Mouse (Mus musculus): ENCODE measurements at regions not wholly inside any gene's neighbourhood (a gene's known extent, or its start where the extent isn't known, plus 50 kb on each side); places are given as distances from the start of the nearest gene placed in this dataset.

DNA sequence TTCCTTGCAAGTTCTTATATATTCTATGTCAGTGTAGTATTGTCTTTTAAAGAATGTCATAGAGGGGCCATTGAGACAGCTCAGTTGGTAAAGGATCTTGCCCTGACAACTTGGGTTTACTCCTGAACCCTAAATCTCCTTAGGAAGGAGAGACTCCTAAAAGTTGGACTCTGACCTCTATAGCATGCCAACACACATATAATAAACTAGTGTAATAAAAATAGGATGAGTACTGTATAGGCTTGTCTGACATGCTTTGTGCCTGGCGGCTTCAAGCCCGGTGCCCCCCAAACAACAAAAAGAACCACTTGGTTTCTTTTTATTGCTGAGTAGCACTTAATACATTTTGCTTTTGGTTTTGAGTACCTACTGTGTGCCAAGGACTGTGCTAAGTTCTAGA, 65.4 kb upstream of the Smg1 start:
- TF ChIP-seq POLR2A (IDR thresholded peaks at IDR 0.05; ENCODE audit: borderline replicate concordance, low read depth, low read length) (no peak), CTCF (IDR thresholded peaks at IDR 0.05; ENCODE audit: low read depth, low read length) (no peak)
